Mouse (Mus musculus) brown adipose tissue, adult 24 weeks (tissue): ENCODE measurements around the gene Stag2. TPM values are rescaled to one million over a fixed set of nuclear protein-coding genes. Genes with fewer than 3 reads are reported as not detected.

Source experiments
- H3K27ac ChIP-seq: fragments of 200-500 bp; replicated peaks from 2 replicates; pipeline ENCODE4 v1.5.1; 2012; ENCODE audit warnings: low read depth, mild to moderate bottlenecking, low read length
- H3K4me1 ChIP-seq: fragments of 200-500 bp; 2 replicates; pipeline ENCODE4 v1.6.1; 2012; ENCODE audit warnings: low read length, mixed read lengths; ENCODE audit not compliant: control insufficient read depth, insufficient read depth, insufficient read length
- H3K4me3 ChIP-seq: fragments of 200-500 bp; 2 replicates; pipeline ENCODE4 v1.5.1; 2012; ENCODE audit warnings: low read depth, mild to moderate bottlenecking, low read length, moderate library complexity; ENCODE audit not compliant: insufficient read depth
- polyA plus RNA-seq: library from polyadenylated mRNA; stranded (reverse); fragments of >200 nt; gene quantifications from 2 replicates; pipeline ENCODE4 v1.2.4, GENCODE M21; 2012; ENCODE audit not compliant: missing spikeins, insufficient read depth, insufficient read length

The Stag2 gene
- polyA plus RNA-seq, 1 experiment: 33.5 TPM

- Histone ChIP-seq H3K4me3 (peak overlapping the region; percentile 42), H3K4me1 (no peaks in the 10 kb centered on the region; the same call in 1 of the 2 replicates), H3K27ac (peak overlapping the region; percentile 72)
Measured at GRCm38 (mm10) chrX:42153056-42153455, 3.9 kb downstream of the Stag2 start.

GRCm38 (mm10) chrX:42165455-42165854 lies 16.3 kb downstream of the Stag2 start:
- H3K4me1 ChIP-seq: no peaks in the 10 kb centered on the region
- no peak overlapping the region for H3K27ac ChIP-seq
- H3K4me3 ChIP-seq: no peak overlapping the region

GRCm38 (mm10) chrX:42170811-42171210 lies 21.7 kb downstream of the Stag2 start:
- H3K4me3 ChIP-seq: no peak overlapping the region

GRCm38 (mm10) chrX:42187590-42187989 lies 38.5 kb downstream of the Stag2 start:
- Histone ChIP-seq H3K4me1 (no peaks in the 10 kb centered on the region), H3K4me3 (no peak overlapping the region), H3K27ac (no peak overlapping the region)

More at GRCm38 (mm10) chrX:42170811-42171210, 21.7 kb downstream of the Stag2 start:
- H3K4me1 ChIP-seq: no peaks in the 10 kb centered on the region
- H3K27ac ChIP-seq: no peak overlapping the region

- Histone ChIP-seq H3K4me3 (no peak overlapping the region), H3K4me1 (no peaks in the 10 kb centered on the region)
Measured at GRCm38 (mm10) chrX:42188825-42189426, 39.8 kb downstream of the Stag2 start.

GRCm38 (mm10) chrX:42194608-42195007 lies 45.5 kb downstream of the Stag2 start:
- Histone ChIP-seq H3K4me3 (no peak overlapping the region), H3K4me1 (no peaks in the 10 kb centered on the region), H3K27ac (no peak overlapping the region)

More at GRCm38 (mm10) chrX:42188825-42189426, 39.8 kb downstream of the Stag2 start:
- H3K27ac ChIP-seq: no peak overlapping the region

- no peak overlapping the region for H3K4me3 ChIP-seq
- H3K27ac ChIP-seq: no peak overlapping the region
- no peaks in the 10 kb centered on the region for H3K4me1 ChIP-seq
Measured at GRCm38 (mm10) chrX:42202482-42202881, 53.4 kb downstream of the Stag2 start.

GRCm38 (mm10) chrX:42215742-42216141 lies 66.6 kb downstream of the Stag2 start:
- no peak overlapping the region for H3K27ac ChIP-seq

GRCm38 (mm10) chrX:42250342-42250741 lies 101.2 kb downstream of the Stag2 start:
- H3K27ac ChIP-seq: no peak overlapping the region
- no peaks in the 10 kb centered on the region for H3K4me1 ChIP-seq
- no peak overlapping the region for H3K4me3 ChIP-seq

More at GRCm38 (mm10) chrX:42215742-42216141, 66.6 kb downstream of the Stag2 start:
- H3K4me3 ChIP-seq: no peak overlapping the region
- no peaks in the 10 kb centered on the region for H3K4me1 ChIP-seq

- Histone ChIP-seq H3K4me3 (no peak overlapping the region), H3K27ac (no peak overlapping the region), H3K4me1 (no peaks in the 10 kb centered on the region)
Measured at GRCm38 (mm10) chrX:42272713-42273112, 123.6 kb downstream of the Stag2 start.

GRCm38 (mm10) chrX:42290215-42290614 lies 141.1 kb downstream of the Stag2 start:
- Histone ChIP-seq H3K4me1 (no peaks in the 10 kb centered on the region), H3K27ac (no peak overlapping the region), H3K4me3 (no peak overlapping the region)

GRCm38 (mm10) chrX:42315231-42315630 lies 166.1 kb downstream of the Stag2 start:
- no peak overlapping the region for H3K4me3 ChIP-seq
- H3K4me1 ChIP-seq: no peaks in the 10 kb centered on the region
- no peak overlapping the region for H3K27ac ChIP-seq

- Histone ChIP-seq H3K4me1 (no peaks in the 10 kb centered on the region), H3K27ac (no peak overlapping the region), H3K4me3 (no peak overlapping the region)
Measured at GRCm38 (mm10) chrX:42320424-42320823, 171.3 kb downstream of the Stag2 start.

- H3K4me1 ChIP-seq: no peaks in the 10 kb centered on the region
- no peak overlapping the region for H3K27ac ChIP-seq
- no peak overlapping the region for H3K4me3 ChIP-seq
Measured at GRCm38 (mm10) chrX:42321200-42321773, 172.2 kb downstream of the Stag2 start.

- Histone ChIP-seq H3K4me1 (no peaks in the 10 kb centered on the region), H3K27ac (no peak overlapping the region), H3K4me3 (no peak overlapping the region)
Measured at GRCm38 (mm10) chrX:42324848-42325247, 175.7 kb downstream of the Stag2 start.
